Mouse (Mus musculus) limb, embryonic 14.5 days (tissue): Measurements from ENCODE around the gene Nelfe. TPM values are rescaled to one million over a fixed set of nuclear protein-coding genes. Genes with fewer than 3 reads are reported as not detected.
"Not testable (repeated sequence)": the region's sequence is repeated elsewhere in the genome, so short reads cannot be mapped to it uniquely, and the experiment has no call there.

Experiments
- ATAC-seq: fragments of 200-750 bp; cut with Nextera tagmentation; 2 replicates; pipeline ENCODE4 v1.8.0; 2017; ENCODE audit warnings: low read depth, moderate number of reproducible peaks, moderate TSS enrichment; ENCODE audit not compliant: low FRiP score
- DNase-seq: peaks from one replicate; pipeline ENCODE4 v3.0.0-alpha.2; 2015; ENCODE audit warnings: low spot score
- H3K27ac ChIP-seq: fragments of 300-500 bp; sonication (generic); replicated peaks from 2 replicates; pipeline ENCODE4 v1.5.1; 2014; ENCODE audit warnings: low read depth, mild to moderate bottlenecking, low read length, moderate library complexity, mixed read lengths
- H3K27me3 ChIP-seq: fragments of 300-500 bp; sonication (generic); 2 replicates; pipeline ENCODE4 v1.6.1; 2014; ENCODE audit warnings: low read length, mixed read lengths; ENCODE audit not compliant: control insufficient read depth, insufficient read depth
- H3K36me3 ChIP-seq: fragments of 300-500 bp; sonication (generic); 2 replicates; pipeline ENCODE4 v1.6.1; 2014; ENCODE audit warnings: mild to moderate bottlenecking, low read length, moderate library complexity, mixed read lengths; ENCODE audit not compliant: control insufficient read depth, insufficient read depth
- H3K4me1 ChIP-seq: fragments of 300-500 bp; sonication (generic); 2 replicates; pipeline ENCODE4 v1.6.1; 2014; ENCODE audit warnings: antibody characterized with exemption, low read length, mixed read lengths; ENCODE audit not compliant: control insufficient read depth, insufficient read depth
- H3K4me2 ChIP-seq: fragments of 300-500 bp; sonication (generic); replicated peaks from 2 replicates; pipeline ENCODE4 v1.6.1; 2014; ENCODE audit warnings: low read depth, mild to moderate bottlenecking, low read length, moderate library complexity; ENCODE audit not compliant: severe bottlenecking
- H3K4me3 ChIP-seq: fragments of 300-500 bp; sonication (generic); replicated peaks from 2 replicates; pipeline ENCODE4 v1.5.1; 2014; ENCODE audit warnings: low read length
- H3K9ac ChIP-seq: fragments of 300-500 bp; sonication (generic); 2 replicates; pipeline ENCODE4 v1.6.1; 2014; ENCODE audit warnings: mild to moderate bottlenecking, low read depth, low read length, moderate library complexity; ENCODE audit not compliant: severe bottlenecking
- H3K9me3 ChIP-seq: fragments of 300-500 bp; sonication (generic); 2 replicates; pipeline ENCODE4 v1.6.1; 2016; ENCODE audit warnings: low read length; ENCODE audit not compliant: control insufficient read depth
- POLR2A ChIP-seq: fragments of 200-500 bp; IDR thresholded peaks from 2 replicates; pipeline ENCODE4 v1.8.0; 2012; ENCODE audit warnings: inconsistent platforms, mild to moderate bottlenecking, moderate library complexity, borderline replicate concordance; ENCODE audit not compliant: insufficient read depth, insufficient read length; ENCODE audit errors: extremely low read depth
- WGBS: fragments of 180-500 bp; shearing (Covaris S2); extraction: QIAGEN DNeasy Blood & Tissue Kit; methylation state at CpG from one replicate; pipeline ENCODE4 v1.1.7; 2014; 5-methylcytosine and 5-hydroxymethylcytosine counted together
- polyA plus RNA-seq, 2 experiments: library from polyadenylated mRNA; depleted of rRNA in 1 of 2; stranded (reverse) in 1 of 2; unstranded in 1 of 2; fragments of >200 nt; fragmentation: Nextera tagmentation in 1 of 2; extraction: Ambion mirVana in 1 of 2; gene quantifications; 2 replicates each; pipeline versions ENCODE4 v1.2.1 to v1.2.3; 2012 to 2014

The Nelfe gene
- polyA plus RNA-seq, 2 experiments, result 92.2 to 101 TPM

- Histone ChIP-seq H3K4me1 (peaks cover 30% of the 10 kb centered on the region), H3K27ac (peak within 1 kb of the TSS; percentile 94), H3K9ac (peak within 1 kb of the TSS; percentile 91), H3K27me3 (no peaks in the 10 kb centered on the region), H3K4me3 (peak within 1 kb of the TSS; percentile 87), H3K9me3 (no peaks in the 10 kb centered on the region), H3K36me3 (peaks cover 25% of the 10 kb centered on the region), H3K4me2 (peak within 1 kb of the TSS; percentile 84)
- ATAC-seq, result peak; percentile 32
- TF ChIP-seq POLR2A, result peak; percentile 47; the same call in 1 of the 2 replicates
- peak; percentile 66 for DNase-seq
- 1% methylated on average over 16 of the region's 44 CpGs for WGBS
Observed at GRCm38 (mm10) chr17:34898160-34898586, 48.0 kb downstream of the Nelfe start, which contains the start of the genes C2 and Ehmt2. C2 (minus strand) TSS chr17:34898265. Ehmt2 (plus strand) TSS chr17:34898469.

- no peak for TF ChIP-seq POLR2A
Observed at GRCm38 (mm10) chr17:34898706-34899052, 48.5 kb downstream of the Nelfe start.

GRCm38 (mm10) chr17:34899053-34899889 is 49.1 kb downstream of the Nelfe start:
- Histone ChIP-seq H3K27me3 (no peaks in the 10 kb centered on the region), H3K4me2 (peak overlapping the region; percentile 84), H3K4me1 (peaks cover 27% of the 10 kb centered on the region), H3K9me3 (no peaks in the 10 kb centered on the region), H3K27ac (peak overlapping the region; percentile 94), H3K36me3 (peaks cover 34% of the 10 kb centered on the region), H3K4me3 (peak overlapping the region; percentile 87), H3K9ac (peak overlapping the region; percentile 91)
- ATAC-seq, result no peak
- no peak for TF ChIP-seq POLR2A
- 2% methylated on average over 26 of the region's 45 CpGs for WGBS
- DNase-seq, result no peak

More at GRCm38 (mm10) chr17:34898706-34899052, 48.5 kb downstream of the Nelfe start:
- ATAC-seq (peak; percentile 34), DNase-seq (peak; percentile 61)
- Histone ChIP-seq H3K27me3 (no peaks in the 10 kb centered on the region), H3K9me3 (no peaks in the 10 kb centered on the region), H3K9ac (peak overlapping the region; percentile 91), H3K36me3 (peaks cover 30% of the 10 kb centered on the region), H3K4me1 (peaks cover 29% of the 10 kb centered on the region), H3K4me3 (peak overlapping the region; percentile 87), H3K4me2 (peak overlapping the region; percentile 84), H3K27ac (peak overlapping the region; percentile 94)
- 1% methylated on average over 10 of the region's 47 CpGs for WGBS

- DNase-seq (no peak), ATAC-seq (no peak)
- Histone ChIP-seq H3K9ac (peak overlapping the region; percentile 91), H3K27me3 (no peaks in the 10 kb centered on the region), H3K4me1 (peaks cover 27% of the 10 kb centered on the region), H3K27ac (peak overlapping the region; percentile 94; the same call in 1 of the 2 replicates), H3K4me2 (peak overlapping the region; percentile 84), H3K4me3 (peak overlapping the region; percentile 87), H3K36me3 (peaks cover 40% of the 10 kb centered on the region), H3K9me3 (no peaks in the 10 kb centered on the region)
- WGBS, result 3% methylated on average over 5 of the region's 5 CpGs
- TF ChIP-seq POLR2A, result no peak
Observed at GRCm38 (mm10) chr17:34899890-34900243, 49.7 kb downstream of the Nelfe start.

GRCm38 (mm10) chr17:34900826-34901225 is 50.6 kb downstream of the Nelfe start:
- H3K4me3 ChIP-seq, H3K4me2 ChIP-seq, H3K9me3 ChIP-seq, ATAC-seq, H3K9ac ChIP-seq, H3K27me3 ChIP-seq, DNase-seq, H3K27ac ChIP-seq: not testable (repeated sequence)
- Histone ChIP-seq H3K36me3 (peaks cover 50% of the 10 kb centered on the region), H3K4me1 (peaks cover 18% of the 10 kb centered on the region)

- not testable (repeated sequence) for H3K4me3 ChIP-seq, DNase-seq, H3K27ac ChIP-seq, H3K9me3 ChIP-seq, H3K4me2 ChIP-seq, H3K27me3 ChIP-seq, ATAC-seq, H3K4me1 ChIP-seq, H3K9ac ChIP-seq
- H3K36me3 ChIP-seq, result peaks cover 54% of the 10 kb centered on the region
- 88% methylated on average over 9 of the region's 10 CpGs for WGBS
Observed at GRCm38 (mm10) chr17:34901948-34902347, 51.8 kb downstream of the Nelfe start.
